Mouse (Mus musculus) megakaryocyte, embryonic 14.5 days (primary cell): ENCODE results near the gene Atrn. TPM values are rescaled to one million over a fixed set of nuclear protein-coding genes. Genes with fewer than 3 reads are reported as not detected.
A peak's percentile ranks its signal among the peaks of the same experiment; 100 is the strongest.

Experiments
- H3K27me3 ChIP-seq: replicated peaks from 2 replicates; pipeline ENCODE3; 2012; ENCODE audit warnings: inconsistent platforms
- H3K36me3 ChIP-seq: replicated peaks from 2 replicates; pipeline ENCODE3; 2012; ENCODE audit warnings: low read length, inconsistent platforms, mixed read lengths
- H3K4me1 ChIP-seq: 2 replicates; pipeline ENCODE4 v1.6.1; 2012; ENCODE audit warnings: inconsistent platforms
- H3K4me3 ChIP-seq: replicated peaks from 2 replicates; pipeline ENCODE3; 2012; ENCODE audit warnings: moderate library complexity, mild to moderate bottlenecking, inconsistent platforms
- H3K9me3 ChIP-seq: 2 replicates; pipeline ENCODE4 v1.6.1; 2012; ENCODE audit warnings: inconsistent platforms
- FLI1 ChIP-seq: IDR thresholded peaks from 2 replicates; pipeline ENCODE4 v1.6.1; 2012; ENCODE audit warnings: low read length, inconsistent platforms, mixed read lengths
- GATA1 ChIP-seq: IDR thresholded peaks from 3 replicates; pipeline ENCODE4 v1.6.1; 2012; ENCODE audit warnings: mixed read lengths, low read length, inconsistent platforms, borderline replicate concordance
- polyA plus RNA-seq: library from polyadenylated mRNA; stranded (reverse); fragments of >175 nt; gene quantifications from 2 replicates; pipeline ENCODE4 v1.2.3, GENCODE M21; 2012; ENCODE audit warnings: low replicate concordance; ENCODE audit not compliant: insufficient read depth

The Atrn gene
- polyA plus RNA-seq, 1 experiment = 1.2 TPM

DNA sequence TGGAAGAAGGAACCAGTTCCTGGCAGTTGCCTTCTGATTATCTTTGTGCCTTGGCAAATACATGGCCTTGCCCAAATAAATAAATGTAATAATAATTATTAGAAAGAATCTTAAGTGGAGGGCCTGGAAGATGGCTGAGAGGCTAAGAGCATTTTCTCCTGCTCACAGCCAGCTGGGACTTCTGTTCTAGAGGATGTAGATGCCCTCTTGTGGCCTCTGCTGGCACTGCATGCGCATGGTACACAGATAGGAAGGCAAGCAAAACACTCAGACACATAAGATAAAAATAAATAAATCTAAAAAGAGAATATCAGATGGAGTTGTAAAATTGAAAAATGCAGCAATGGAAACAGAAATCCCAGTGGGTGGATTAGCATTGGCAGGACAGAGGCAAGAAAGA, 44.3 kb downstream of the Atrn start:
- H3K4me3 ChIP-seq = no peak overlapping the region
- H3K4me1 ChIP-seq = peaks cover 14% of the 10 kb centered on the region
- H3K36me3 ChIP-seq = peaks cover 35% of the 10 kb centered on the region
- TF ChIP-seq FLI1 (no peak), GATA1 (no peak)
- no peaks in the 10 kb centered on the region for H3K27me3 ChIP-seq
- no peaks in the 10 kb centered on the region for H3K9me3 ChIP-seq

DNA sequence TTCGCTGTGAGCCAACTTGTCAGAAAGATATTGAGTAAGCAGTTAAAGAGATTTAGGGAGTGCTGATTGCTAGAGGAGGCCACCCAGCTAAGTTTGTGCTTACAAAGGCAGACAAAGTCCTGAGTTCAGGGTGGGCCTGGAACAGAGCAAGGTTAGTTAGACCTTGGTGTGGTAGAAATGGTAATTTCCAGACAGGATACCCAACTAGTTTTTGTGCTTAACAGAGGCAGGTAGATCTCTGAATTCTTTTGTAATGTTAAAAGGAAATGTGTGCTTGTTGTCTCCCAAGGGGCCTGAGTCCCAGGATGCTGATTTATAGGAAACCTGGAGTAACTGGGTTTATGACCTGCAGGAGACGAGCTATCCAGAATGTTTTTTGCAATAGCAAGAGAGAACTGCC, 52.6 kb downstream of the Atrn start:
- no peaks in the 10 kb centered on the region for H3K9me3 ChIP-seq
- no peak overlapping the region for H3K4me3 ChIP-seq
- TF ChIP-seq GATA1 = no peak
- TF ChIP-seq FLI1 = no peak
- H3K4me1 ChIP-seq = peaks cover 1% of the 10 kb centered on the region; the same call in 1 of the 2 replicates
- H3K27me3 ChIP-seq = no peaks in the 10 kb centered on the region
- peaks cover 27% of the 10 kb centered on the region for H3K36me3 ChIP-seq

DNA sequence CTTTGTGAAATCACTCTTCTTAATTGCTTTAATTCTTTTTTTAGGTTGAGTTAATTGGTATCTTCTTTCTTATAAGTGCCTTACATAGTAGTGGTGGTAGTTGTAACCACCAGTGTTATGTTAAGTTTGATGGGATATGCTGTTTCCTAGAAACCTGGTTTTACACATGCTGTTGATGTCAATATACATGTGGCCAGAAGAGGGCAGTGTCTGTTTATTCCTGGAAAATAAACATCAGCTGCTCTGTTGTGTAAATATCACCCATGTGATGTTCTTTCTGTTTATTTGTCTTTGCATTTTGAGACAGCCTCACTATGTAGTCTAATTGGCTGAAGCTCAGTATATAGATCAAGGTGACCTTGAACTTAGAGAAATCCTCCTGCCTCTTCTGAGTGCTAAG, 55.6 kb downstream of the Atrn start:
- peaks cover 19% of the 10 kb centered on the region for H3K4me1 ChIP-seq
- H3K4me3 ChIP-seq = no peak overlapping the region
- TF ChIP-seq FLI1 (no peak), GATA1 (no peak)
- H3K27me3 ChIP-seq = no peaks in the 10 kb centered on the region
- no peaks in the 10 kb centered on the region for H3K9me3 ChIP-seq
- H3K36me3 ChIP-seq = peaks cover 29% of the 10 kb centered on the region

DNA sequence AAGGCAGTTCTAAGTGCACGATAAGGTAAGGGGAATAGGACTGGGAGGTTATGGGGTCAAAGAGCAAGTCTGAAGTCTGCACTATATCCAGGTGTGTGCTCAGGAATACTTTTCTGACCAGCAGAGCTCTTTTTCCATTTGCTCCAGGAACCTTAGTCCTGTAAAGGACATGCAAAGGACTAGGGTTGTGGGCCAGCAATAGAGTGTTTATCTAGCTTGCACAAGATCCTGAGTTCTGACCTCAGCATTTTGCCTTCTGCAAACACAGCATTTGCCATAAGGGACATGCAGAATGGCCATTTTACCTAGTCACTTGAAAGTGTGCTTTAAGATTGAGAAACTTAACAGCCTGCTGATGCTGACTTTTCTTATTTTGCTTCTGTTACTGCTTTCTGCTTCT, 58.7 kb downstream of the Atrn start:
- H3K27me3 ChIP-seq = no peaks in the 10 kb centered on the region
- H3K4me3 ChIP-seq = no peak overlapping the region
- peaks cover 5% of the 10 kb centered on the region for H3K36me3 ChIP-seq
- TF ChIP-seq FLI1 (no peak), GATA1 (no peak)
- H3K4me1 ChIP-seq = peaks cover 36% of the 10 kb centered on the region
- no peaks in the 10 kb centered on the region for H3K9me3 ChIP-seq

DNA sequence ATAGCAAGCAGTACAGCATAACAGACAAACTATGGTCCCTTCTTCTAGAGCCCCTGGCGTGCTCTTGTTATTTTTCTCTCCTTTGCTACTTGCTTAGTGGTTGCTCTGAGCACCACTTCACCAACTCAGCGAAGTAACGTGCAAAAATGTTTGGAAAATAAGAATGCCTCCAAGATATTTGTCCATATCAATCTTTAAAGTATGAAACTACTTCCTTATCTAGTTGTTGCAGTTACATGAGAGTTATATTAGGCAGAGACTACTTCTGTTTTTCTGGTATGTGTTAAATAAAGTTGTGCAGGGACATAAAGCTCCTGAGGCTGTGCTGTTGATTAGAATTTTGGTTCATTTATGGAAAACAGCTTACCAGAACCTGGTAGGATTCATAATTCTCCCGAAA, 64.7 kb downstream of the Atrn start:
- TF ChIP-seq GATA1 (no peak), FLI1 (no peak)
- Histone ChIP-seq H3K4me3 (no peak overlapping the region), H3K36me3 (peaks cover 27% of the 10 kb centered on the region), H3K27me3 (no peaks in the 10 kb centered on the region), H3K4me1 (peaks cover 75% of the 10 kb centered on the region), H3K9me3 (no peaks in the 10 kb centered on the region)

DNA sequence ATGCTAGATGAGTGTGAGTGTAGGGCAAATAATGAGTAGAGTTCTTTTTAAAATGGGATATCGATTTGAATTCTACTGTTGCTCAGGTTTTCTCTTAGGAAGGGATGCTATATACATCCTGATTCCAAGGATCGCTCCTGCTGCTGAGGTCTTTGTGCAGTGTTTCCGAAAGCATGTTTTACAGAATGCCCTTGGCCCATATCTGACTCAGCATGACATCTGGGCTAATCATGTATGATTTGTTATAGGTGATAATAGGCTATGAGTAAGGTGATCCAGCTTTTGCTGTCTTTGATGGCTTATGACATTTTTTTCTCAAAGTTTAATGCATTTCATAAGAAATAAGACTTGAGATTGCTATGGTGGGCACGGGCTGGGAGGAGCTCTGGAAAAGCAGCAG, 66.1 kb downstream of the Atrn start:
- TF ChIP-seq FLI1 (no peak), GATA1 (no peak)
- H3K4me3 ChIP-seq = no peak overlapping the region
- H3K4me1 ChIP-seq = peaks cover 82% of the 10 kb centered on the region
- peaks cover 33% of the 10 kb centered on the region for H3K36me3 ChIP-seq
- no peaks in the 10 kb centered on the region for H3K27me3 ChIP-seq
- no peaks in the 10 kb centered on the region for H3K9me3 ChIP-seq

DNA sequence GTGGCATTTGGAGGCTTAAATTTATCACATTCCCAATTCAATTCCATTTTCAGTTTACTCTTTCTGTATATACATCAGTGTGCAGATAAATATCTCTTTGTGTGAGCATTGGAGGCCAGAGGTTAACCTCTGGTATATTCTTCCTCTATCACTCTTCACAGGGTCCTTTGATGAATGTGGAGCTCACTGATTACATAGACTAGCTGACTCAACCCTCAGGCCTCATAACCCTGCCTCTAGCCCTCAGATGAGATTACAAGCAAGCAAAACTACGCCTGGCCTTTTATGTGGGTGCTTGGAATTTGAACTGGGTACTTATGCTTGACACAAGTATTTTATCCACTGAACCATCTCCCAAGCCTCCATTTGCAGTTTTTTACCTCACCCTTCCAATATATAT, 68.6 kb downstream of the Atrn start:
- peaks cover 46% of the 10 kb centered on the region for H3K36me3 ChIP-seq
- no peak overlapping the region for H3K4me3 ChIP-seq
- peaks cover 82% of the 10 kb centered on the region for H3K4me1 ChIP-seq
- H3K9me3 ChIP-seq = no peaks in the 10 kb centered on the region
- H3K27me3 ChIP-seq = no peaks in the 10 kb centered on the region
- no peak for TF ChIP-seq GATA1
- no peak for TF ChIP-seq FLI1

DNA sequence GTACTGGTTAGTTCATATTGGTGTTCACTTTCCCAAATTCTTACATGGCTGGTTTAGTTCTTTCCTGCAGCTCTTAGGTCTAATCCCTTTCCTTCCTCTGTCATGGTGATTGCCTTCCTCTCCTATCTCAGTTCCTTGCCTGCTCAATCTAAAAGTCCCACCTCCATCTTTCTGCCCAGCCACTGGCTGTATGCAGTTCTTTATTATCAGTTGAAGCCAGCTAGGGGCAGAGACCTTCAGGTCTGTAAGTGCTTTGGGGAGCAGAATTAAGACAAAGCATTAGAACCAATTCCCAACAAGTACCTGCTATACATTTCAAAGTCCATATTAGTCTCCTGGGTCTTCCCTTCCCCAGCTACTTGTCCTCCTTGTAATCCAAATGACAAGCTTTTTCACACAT, 71.3 kb downstream of the Atrn start:
- Histone ChIP-seq H3K27me3 (no peaks in the 10 kb centered on the region), H3K36me3 (peaks cover 53% of the 10 kb centered on the region), H3K4me1 (peaks cover 66% of the 10 kb centered on the region), H3K4me3 (no peak overlapping the region), H3K9me3 (no peaks in the 10 kb centered on the region)
- TF ChIP-seq GATA1 = no peak
- TF ChIP-seq FLI1 = no peak

DNA sequence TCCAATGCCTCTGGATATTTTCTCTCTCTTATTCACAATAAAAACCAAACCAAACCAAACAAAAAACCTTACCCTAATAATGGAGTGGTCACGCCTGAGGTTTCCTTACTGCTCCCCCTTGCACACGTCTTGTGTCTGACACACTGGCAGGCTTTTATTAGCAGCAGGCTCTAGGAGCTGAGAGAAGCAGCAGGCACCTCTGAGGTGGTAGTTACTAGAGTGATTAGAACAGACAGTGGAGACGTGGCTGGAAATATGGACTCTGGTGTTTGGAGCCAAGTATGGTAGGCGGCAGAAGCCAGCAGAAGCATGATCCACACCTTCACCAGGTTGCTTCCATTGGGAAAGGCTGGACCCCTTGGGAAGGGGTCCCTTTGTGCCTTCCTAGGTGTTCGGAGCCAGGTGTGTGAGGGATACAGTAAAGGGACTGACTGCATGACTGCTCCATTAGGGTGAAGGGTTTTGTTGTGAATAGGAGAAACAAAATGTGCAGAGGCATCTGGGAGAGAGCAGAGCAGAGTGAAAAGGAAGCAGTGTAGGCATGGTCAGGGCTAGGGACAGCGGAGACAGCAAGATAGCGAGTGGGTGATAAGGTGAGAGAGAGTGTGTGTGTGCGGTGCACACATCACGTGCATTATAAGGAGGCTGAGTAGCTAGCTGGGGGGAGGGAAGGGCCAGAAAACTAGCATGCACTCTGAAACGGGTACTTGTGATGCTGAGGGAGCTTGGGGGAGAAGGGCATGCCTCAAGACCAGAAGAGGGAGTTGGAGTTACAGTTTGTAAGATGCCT, 72.0 kb downstream of the Atrn start:
- H3K4me1 ChIP-seq = peaks cover 61% of the 10 kb centered on the region
- peaks cover 58% of the 10 kb centered on the region for H3K36me3 ChIP-seq
- H3K27me3 ChIP-seq = no peaks in the 10 kb centered on the region
- TF ChIP-seq GATA1 (no peak), FLI1 (no peak)
- H3K9me3 ChIP-seq = no peaks in the 10 kb centered on the region
- peak overlapping the region; percentile 79 for H3K4me3 ChIP-seq

DNA sequence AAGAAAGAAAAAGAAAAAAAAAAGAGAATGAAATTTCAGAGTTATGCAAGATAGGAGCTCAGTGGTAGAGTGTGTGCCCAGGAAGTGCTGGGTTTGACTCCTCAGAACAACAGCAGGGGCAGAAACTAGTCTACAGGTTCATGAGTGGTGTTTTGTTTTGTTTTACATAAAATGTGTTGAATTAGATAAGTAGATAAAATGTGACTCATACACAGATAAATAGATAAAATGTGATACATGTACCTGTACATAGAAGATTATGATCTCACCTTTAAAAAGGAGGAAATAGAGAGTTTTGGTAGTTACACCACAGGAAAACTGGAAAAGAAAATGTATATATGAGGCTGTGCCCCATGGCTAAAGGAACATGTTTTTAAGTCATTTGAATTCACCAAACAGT, 72.8 kb downstream of the Atrn start:
- Histone ChIP-seq H3K27me3 (no peaks in the 10 kb centered on the region), H3K4me1 (peaks cover 52% of the 10 kb centered on the region), H3K9me3 (no peaks in the 10 kb centered on the region), H3K36me3 (peaks cover 54% of the 10 kb centered on the region), H3K4me3 (no peak overlapping the region)
- no peak for TF ChIP-seq GATA1
- TF ChIP-seq FLI1 = no peak
